ENCODE assay signal across 24 mouse cellular contexts in the genomic region with DNA sequence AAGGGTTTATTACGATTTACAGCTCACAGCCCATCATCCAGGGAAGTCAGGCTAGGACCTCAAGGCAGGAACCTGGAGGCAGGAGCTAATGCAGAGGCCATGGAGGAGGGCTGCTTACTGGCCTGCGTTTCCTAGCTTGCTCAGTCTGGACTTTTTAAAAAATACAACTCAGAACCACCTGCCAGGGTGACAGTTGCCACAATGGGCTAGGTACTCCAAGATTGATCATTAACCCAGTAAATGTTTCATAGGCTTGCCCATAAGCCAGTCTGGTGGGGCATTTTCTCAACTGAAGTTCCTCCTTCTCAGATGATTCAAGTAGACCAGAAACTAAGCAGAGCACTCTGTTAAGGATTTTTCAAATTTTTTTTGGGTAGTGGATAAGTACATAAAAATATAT. TPM values are rescaled to one million over a fixed set of nuclear protein-coding genes. Genes with fewer than 3 reads are reported as not detected.
A peak's percentile ranks its signal among the peaks of the same experiment; 100 is the strongest.
DNase-seq lines count a peak whose midpoint lies in the region; ATAC-seq and TF ChIP-seq lines count a peak whose summit lies in the region.
"Had no signal": no experiment of that assay in that cellular context is flagged by ENCODE, and none has a peak within 500 bp of the region (broad histone marks: within the 10 kb centered on the region; RNA-seq: fewer than 3 reads in every experiment).

No protein-coding gene starts in this region.

- no peak for TF ChIP-seq CTCF in liver, adult 2 months (IDR thresholded peaks at IDR 0.05; ENCODE audit: low read depth, low read length)
- no peak for TF ChIP-seq CTCF in liver, postnatal 0 days (IDR thresholded peaks at IDR 0.05; ENCODE audit: low read depth)
- TF ChIP-seq CTCF in lung, adult 2 months (IDR thresholded peaks at IDR 0.05; ENCODE audit: insufficient read depth, low read length) = no peak

- no peak overlapping the region for H3K4me2 ChIP-seq in kidney, embryonic 14.5 days (replicated peaks; ENCODE audit: low read depth, low read length)
- H3K4me2 ChIP-seq in liver, postnatal 0 days (ENCODE audit: low read depth, low read length) = no peak overlapping the region
- H3K4me2 ChIP-seq: forebrain, embryonic 13.5 days; heart, embryonic 11.5 days; hindbrain, embryonic 12.5 days; hindbrain, embryonic 15.5 days had no signal

- H3K27ac ChIP-seq in kidney, embryonic 14.5 days (ENCODE audit: low read depth, low read length) = no peak overlapping the region
- no peak overlapping the region for H3K27ac ChIP-seq in liver, adult 2 months (replicated peaks; ENCODE audit: insufficient read depth, low read depth, low read length)
- no peak overlapping the region for H3K27ac ChIP-seq in liver, postnatal 0 days (ENCODE audit: low read depth)
- H3K27ac ChIP-seq: forebrain, embryonic 10.5 days; forebrain, embryonic 13.5 days; hindbrain, embryonic 12.5 days; hindbrain, embryonic 15.5 days had no signal

- no peaks in the 10 kb centered on the region for H3K79me2 ChIP-seq in liver, adult 2 months (ENCODE audit: control insufficient read depth, insufficient read depth, low read length)

- no peak overlapping the region for H3K4me3 ChIP-seq in kidney, embryonic 14.5 days (ENCODE audit: low read length)
- H3K4me3 ChIP-seq in liver, adult 2 months (ENCODE audit: insufficient read depth, low read depth, low read length) = no peak overlapping the region
- H3K4me3 ChIP-seq in liver, postnatal 0 days (ENCODE audit: low read depth, low read length) = no peak overlapping the region
- no peak overlapping the region for H3K4me3 ChIP-seq in lung, adult 2 months (replicated peaks; ENCODE audit: extremely low read depth, low read depth, low read length)
- H3K4me3 ChIP-seq: forebrain, embryonic 10.5 days; forebrain, embryonic 13.5 days; hindbrain, embryonic 12.5 days; hindbrain, embryonic 15.5 days had no signal

- no peaks in the 10 kb centered on the region for H3K27me3 ChIP-seq in kidney, embryonic 14.5 days (ENCODE audit: control insufficient read depth, insufficient read depth, low read length)
- no peaks in the 10 kb centered on the region for H3K27me3 ChIP-seq in liver, adult 2 months (ENCODE audit: control insufficient read depth, insufficient read depth, low read length)
- no peaks in the 10 kb centered on the region for H3K27me3 ChIP-seq in liver, postnatal 0 days (ENCODE audit: insufficient read depth, low read length)
- H3K27me3 ChIP-seq: forebrain, embryonic 13.5 days; hindbrain, embryonic 12.5 days; hindbrain, embryonic 15.5 days had no signal

- H3K36me3 ChIP-seq in kidney, embryonic 14.5 days (ENCODE audit: control insufficient read depth, insufficient read depth, low read length) = no peaks in the 10 kb centered on the region
- H3K36me3 ChIP-seq in liver, adult 2 months (ENCODE audit: control insufficient read depth, insufficient read depth, low read length) = no peaks in the 10 kb centered on the region
- no peaks in the 10 kb centered on the region for H3K36me3 ChIP-seq in liver, postnatal 0 days (replicated peaks; ENCODE audit: insufficient read depth, low read length)
- H3K36me3 ChIP-seq: forebrain, embryonic 10.5 days; hindbrain, embryonic 12.5 days; hindbrain, embryonic 15.5 days had no signal

- peak; percentile 53 for DNase-seq in kidney, adult 11 months
- peak; percentile 7 for DNase-seq in liver, adult 2 months (ENCODE audit: extremely low read depth, low read depth, low spot score)
- DNase-seq in liver, postnatal 0 days = no peak
- DNase-seq in kidney, postnatal 14 days = peak; percentile 29
- DNase-seq in lung, adult 2 months = no peak
- DNase-seq in cerebellum, postnatal 4 days (ENCODE audit: low spot score in 2 of 2) = no peak
- no peak for DNase-seq in adrenal gland, postnatal 4 days (ENCODE audit: low spot score in 2 of 2)
- DNase-seq: adrenal gland, adult 8-10 months; adrenal gland, postnatal 25 days; cerebellum, adult 2 months; cerebellum, adult 9-11 months; cerebellum, postnatal 25 days; gastrocnemius, postnatal 10 days; gastrocnemius, postnatal 36 days; heart, adult 11 months had no signal

- 49% methylated on average over 2 of the region's 2 CpGs for WGBS in kidney, embryonic 14.5 days
- 50% methylated on average over 2 of the region's 2 CpGs for WGBS in liver, adult 2 months
- 50% methylated on average over 2 of the region's 2 CpGs for WGBS in liver, postnatal 0 days (ENCODE audit: insufficient replicate concordance)
- WGBS in lung, adult 2 months = 51% methylated on average over 2 of the region's 2 CpGs

- no peaks in the 10 kb centered on the region for H3K4me1 ChIP-seq in kidney, embryonic 14.5 days (ENCODE audit: control insufficient read depth, insufficient read depth, low read length)
- H3K4me1 ChIP-seq in liver, adult 2 months (ENCODE audit: control insufficient read depth, insufficient read depth, low read length) = no peaks in the 10 kb centered on the region
- no peaks in the 10 kb centered on the region for H3K4me1 ChIP-seq in liver, postnatal 0 days (ENCODE audit: insufficient read depth)
- no peaks in the 10 kb centered on the region for H3K4me1 ChIP-seq in lung, adult 2 months (ENCODE audit: control insufficient read depth, insufficient read depth, low read length)
- H3K4me1 ChIP-seq: forebrain, embryonic 10.5 days; forebrain, embryonic 13.5 days; hindbrain, embryonic 12.5 days; hindbrain, embryonic 15.5 days had no signal

- H3K9ac ChIP-seq in kidney, embryonic 14.5 days (ENCODE audit: low read depth, low read length) = no peak overlapping the region
- no peak overlapping the region for H3K9ac ChIP-seq in liver, adult 2 months (ENCODE audit: low read depth, low read length)
- H3K9ac ChIP-seq in liver, postnatal 0 days (replicated peaks) = no peak overlapping the region
- H3K9ac ChIP-seq: forebrain, embryonic 13.5 days; hindbrain, embryonic 12.5 days; hindbrain, embryonic 15.5 days had no signal

- H3K9me3 ChIP-seq in kidney, embryonic 14.5 days (ENCODE audit: control insufficient read depth, low read length) = no peaks in the 10 kb centered on the region
- no peaks in the 10 kb centered on the region for H3K9me3 ChIP-seq in liver, postnatal 0 days (ENCODE audit: low read length)
- H3K9me3 ChIP-seq: forebrain, embryonic 10.5 days; forebrain, embryonic 13.5 days; hindbrain, embryonic 12.5 days; hindbrain, embryonic 15.5 days had no signal

- no peak for ATAC-seq in kidney, embryonic 14.5 days (ENCODE audit: low FRiP score, low TSS enrichment)
- no peak for ATAC-seq in liver, postnatal 0 days
- ATAC-seq: activated CD4-positive, CD25-positive, alpha-beta regulatory T cell, adult 4 months; forebrain, embryonic 13.5 days; forebrain, embryonic 16.5 days had no signal

- no peak for TF ChIP-seq POLR2A in liver, adult 2 months (IDR thresholded peaks at IDR 0.05; ENCODE audit: extremely low read depth, insufficient read depth, low read length)
- TF ChIP-seq POLR2A in lung, adult 2 months (IDR thresholded peaks at IDR 0.05; ENCODE audit: borderline replicate concordance, extremely low read depth, low read depth, low read length) = no peak

- TF ChIP-seq EP300 in liver, postnatal 0 days (IDR thresholded peaks at IDR 0.05; ENCODE audit: low read depth) = no peak

RNA-seq across cellular contexts. Expression of a gene that starts 52.1 kb away (rescaled TPM):
- 2.2 and 2.9 TPM in 2 replicates for polyA plus RNA-seq in kidney, embryonic 14.5 days (2014; fragmentation: Nextera tagmentation; extraction: Ambion mirVana)
- 9.7 and 15.7 TPM in 2 replicates for total RNA-seq in liver, adult 2 months (2014; rRNA removed)
- 4.6 and 9.0 TPM in 2 replicates for polyA plus RNA-seq in liver, adult 2 months (2012; rRNA removed)
- 0.06 and 0.20 TPM in 2 replicates for polyA plus RNA-seq in liver, postnatal 0 days (2015; fragmentation: Nextera tagmentation; extraction: Ambion mirVana)
- polyA plus RNA-seq in lung, adult 2 months (2012; rRNA removed) = 1.8 and 2.5 TPM in 2 replicates
- total RNA-seq in adrenal gland, postnatal 4 days (2021) = 1 to 10 TPM; 2.8 to 3.8 TPM
- total RNA-seq: ES-E14 had no signal

Comparison
In these comparisons a context has a peak if more than half of its experiments do, and no peak if none do; other contexts are left out.
1. DNase-seq: peak in kidney, adult 11 months (single experiment), liver, adult 2 months (single experiment) and kidney, postnatal 14 days (single experiment); none in liver, postnatal 0 days (single experiment), lung, adult 2 months (single experiment), cerebellum, postnatal 4 days (0 of 2) and adrenal gland, postnatal 4 days (0 of 2).